Mouse (Mus musculus) cerebellum, postnatal 14 days (tissue): ENCODE data around the gene Umps.
A peak's percentile ranks its signal among the peaks of the same experiment; 100 is the strongest.

Experiments used
- DNase-seq, 2 experiments: peaks; one replicate each; pipeline ENCODE4 v3.0.0; 2021; ENCODE audit warnings: mixed read lengths in 2 of 2

Gene Umps

DNA sequence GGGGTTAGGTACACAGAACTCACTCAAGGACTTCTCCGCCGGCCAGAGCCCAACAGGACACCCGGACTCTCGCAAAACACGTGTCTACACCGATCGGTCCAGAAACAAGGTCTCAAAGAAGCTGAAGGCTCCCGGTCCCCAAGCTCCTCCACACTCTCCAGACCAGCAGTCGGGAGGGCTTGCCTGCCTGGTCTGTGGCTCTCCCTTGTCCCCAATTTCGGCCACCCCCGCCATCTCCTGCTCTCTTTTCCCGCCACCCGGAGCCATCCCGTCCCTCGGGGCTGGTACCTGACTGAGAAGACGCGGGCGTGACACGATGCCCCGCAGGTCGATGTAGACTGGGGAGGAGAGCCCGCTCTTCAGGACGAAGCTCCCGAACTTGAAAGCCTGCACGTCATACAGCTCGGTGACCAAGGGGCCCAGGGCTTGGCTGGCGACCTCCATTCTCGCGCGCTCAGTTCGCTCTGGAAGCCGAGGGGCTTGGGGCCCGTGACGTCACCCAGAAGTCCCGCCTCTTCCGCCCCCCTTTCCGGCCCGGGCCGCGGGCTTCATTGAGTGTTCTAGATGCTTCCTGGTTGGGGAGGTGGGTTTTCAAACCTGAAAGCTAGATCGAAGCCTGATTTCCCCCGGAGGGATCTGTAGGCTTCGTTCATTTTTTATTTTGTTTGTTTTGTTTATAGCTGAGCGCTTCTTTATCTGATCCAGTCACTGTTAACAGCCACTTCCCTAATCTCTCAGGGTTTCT, at the start of gene Umps:
Umps (minus strand) TSS at position 501 of the 745 bp plus-strand sequence.
- DNase-seq, result peak; percentile 89 to 92

DNA sequence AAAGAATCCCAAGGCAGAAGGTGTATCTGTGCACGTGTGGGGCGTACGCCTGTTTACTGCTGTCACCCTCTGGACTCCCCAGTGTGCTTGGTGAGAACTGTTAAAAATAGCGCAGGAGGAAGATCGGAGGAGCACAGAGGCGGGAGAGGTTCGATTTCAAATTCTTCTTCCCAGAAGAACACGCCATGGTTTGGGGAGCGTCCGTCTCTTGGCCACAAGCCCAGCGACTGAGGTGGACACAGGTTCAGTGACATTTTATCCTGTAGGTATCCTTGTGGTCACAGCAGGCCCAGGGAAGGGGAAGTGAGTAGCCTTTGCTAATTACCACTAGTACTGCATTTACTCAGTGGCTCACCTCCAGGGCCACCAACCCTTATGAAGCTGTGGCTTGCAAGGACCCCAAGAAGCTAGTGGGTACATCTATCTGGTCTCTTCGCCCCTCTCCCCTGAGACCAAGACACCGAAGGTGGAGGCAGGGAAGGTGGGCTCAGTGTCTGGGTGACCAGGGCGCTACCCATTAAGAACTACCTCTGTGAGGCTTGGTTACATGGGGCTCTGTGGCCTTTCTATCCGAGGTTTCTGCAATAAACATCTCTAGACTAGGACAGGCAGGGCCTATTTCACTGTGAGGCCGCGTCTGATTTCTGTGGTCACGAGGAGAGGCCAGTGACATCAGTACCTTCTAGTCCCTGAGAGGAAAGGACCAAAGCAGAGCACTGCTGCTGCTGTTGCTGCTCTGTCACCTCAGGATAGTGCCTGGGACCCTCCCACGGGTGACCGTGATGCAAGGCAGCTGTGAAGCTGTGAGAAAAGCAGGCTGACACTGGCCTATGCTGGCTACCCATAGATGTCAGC, 45.4 kb upstream of the Umps start:
- DNase-seq, result no peak

DNA sequence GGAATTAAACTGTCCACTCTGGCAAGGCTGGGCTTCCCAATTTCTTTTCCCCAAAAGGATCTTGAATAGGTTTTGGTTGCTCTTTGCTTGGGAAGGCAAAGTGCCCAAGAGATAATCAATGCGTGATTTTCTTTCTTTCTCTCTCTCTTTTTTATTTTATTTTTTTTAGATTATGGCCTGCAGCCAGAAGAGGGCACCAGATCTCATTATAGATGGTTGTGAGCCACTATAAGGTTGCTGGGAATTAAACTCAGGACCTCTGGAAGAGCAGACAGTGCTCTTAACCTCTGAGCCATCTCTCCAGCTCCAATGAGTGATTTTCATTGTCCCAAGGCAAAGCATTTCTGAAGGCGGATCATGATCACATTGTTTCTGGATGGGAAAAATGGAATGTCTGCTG, 42.7 kb upstream of the Umps start:
- DNase-seq, result no peak

DNA sequence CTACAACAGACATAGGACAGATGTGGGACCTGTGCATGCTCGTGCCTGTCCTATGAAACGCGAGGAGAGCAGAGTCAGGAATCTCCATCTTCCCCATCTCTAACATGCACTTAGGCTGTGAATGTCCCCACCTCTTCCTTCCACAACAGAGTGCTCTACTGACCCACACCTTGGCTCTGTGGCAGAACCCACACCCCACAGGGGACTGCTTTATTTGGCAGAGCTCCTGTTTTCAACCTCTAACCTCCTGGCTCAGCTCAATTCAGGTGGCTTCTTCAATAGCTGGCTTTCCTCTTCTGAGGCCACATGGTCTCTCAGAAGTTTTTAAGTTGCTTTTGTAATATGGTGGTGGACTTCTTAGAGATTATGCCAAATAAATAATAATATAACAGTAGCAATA, 39.1 kb upstream of the Umps start:
- DNase-seq, result peak in 1 of 2 experiments; percentile 60

DNA sequence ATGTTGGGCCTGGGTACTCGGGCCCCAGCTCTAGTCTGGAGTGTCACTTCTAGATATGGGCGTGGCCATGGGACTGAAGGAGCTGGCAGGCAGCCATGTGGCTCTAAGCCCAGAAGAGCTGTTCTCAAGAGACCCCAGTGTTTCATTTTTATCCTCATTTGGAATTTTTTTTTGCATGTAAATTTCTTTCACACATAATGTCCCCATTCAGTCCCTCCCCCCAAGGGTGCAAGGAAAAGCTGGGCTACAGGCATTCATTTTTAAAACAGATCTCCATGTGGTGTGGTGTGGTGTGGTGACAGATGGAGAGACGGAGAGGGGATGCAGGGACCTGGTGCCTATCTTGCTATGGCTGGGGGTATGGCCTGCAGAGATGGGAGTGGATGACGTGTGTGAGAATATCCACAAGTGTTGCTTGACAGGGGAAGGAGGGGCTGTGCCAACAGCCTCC, 37.3 kb upstream of the Umps start:
- DNase-seq, result peak; percentile 57 to 76

DNA sequence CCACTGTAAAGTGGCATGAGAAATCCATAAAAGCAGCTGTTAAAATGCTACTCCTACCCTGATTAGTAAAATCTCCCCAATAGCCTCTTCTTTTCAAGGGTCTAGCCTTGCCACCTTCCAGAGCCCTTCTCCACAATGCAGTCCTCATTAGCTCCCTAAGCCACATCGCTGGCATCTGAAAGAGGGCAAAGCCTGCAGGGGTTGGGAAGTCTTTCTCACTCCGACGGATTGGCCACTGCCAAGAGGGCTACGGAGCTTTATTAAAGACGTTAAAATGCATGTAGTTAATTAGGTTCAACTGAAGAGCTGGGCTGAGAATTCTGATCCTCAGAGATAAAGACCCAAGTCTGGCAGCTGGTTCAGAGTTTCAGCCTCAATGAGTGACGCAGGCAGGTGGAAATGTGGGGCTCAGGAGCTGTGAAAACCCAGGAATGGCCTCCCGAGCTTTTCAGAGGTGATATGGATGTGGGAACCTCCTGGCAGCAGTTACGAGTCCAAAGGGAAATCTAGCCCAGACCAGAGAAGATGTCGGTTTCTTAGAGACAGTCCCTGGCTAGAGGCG, 36.8 kb upstream of the Umps start:
- no peak for DNase-seq

DNA sequence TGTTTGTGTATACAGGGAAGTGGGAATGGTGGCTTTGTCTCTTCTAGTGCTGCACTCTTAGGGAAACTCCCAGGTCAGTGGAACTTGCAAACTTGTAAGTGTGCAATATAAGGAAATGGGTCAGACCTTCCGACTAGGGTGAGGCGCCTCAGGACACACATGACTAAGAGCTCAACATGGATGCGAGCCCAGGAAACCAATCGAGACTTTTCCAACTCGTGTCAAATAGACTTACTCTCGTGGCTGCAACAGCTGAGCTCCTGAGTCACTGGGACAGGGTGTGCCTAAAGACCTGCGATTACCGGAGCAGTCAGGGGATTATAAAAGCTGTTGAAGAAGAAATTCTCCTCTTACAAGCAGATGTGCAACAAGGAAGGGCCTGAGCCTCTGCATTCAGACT, 33.9 kb upstream of the Umps start:
- DNase-seq, result no peak

DNA sequence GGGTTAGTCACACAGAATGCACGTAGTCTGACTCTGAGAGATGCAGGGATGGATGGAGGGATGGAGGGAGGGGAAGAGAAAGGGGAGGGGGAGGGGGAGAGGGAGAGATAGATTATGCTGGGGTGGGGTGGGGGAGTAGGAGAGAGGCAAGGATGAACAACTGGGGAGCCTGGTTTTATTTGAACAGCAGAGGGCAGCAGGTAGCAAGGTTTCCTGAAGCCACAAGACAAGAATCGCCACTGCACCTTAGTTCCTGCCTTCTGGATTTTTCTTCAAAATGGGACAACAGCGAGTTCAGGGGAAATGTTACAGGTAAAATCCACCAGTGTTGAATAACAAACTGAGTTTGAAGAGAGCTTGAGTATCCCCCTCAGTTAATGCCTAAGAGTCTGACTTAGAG, 32.5 kb upstream of the Umps start:
- DNase-seq, result peak; percentile 79 to 83

DNA sequence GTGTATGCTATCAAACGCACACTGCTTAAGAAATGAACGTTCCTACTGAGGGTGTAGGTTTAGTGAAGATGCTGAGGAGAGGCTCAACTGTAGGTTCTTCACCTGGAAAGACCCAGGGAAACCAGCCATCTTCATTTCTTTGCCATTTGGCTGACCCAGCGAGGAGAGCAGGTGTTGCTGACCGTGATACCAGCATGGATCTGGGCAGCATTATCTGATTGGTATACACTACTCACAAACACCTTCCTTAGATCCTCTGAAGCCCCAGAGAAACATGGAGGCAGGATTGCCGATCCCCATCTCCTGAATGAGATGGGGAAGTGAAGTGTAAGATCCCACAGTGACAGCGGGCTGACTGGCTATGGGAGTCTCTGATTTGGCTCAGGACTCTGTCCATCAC, 31.2 kb upstream of the Umps start:
- peak; percentile 72 to 83 for DNase-seq

DNA sequence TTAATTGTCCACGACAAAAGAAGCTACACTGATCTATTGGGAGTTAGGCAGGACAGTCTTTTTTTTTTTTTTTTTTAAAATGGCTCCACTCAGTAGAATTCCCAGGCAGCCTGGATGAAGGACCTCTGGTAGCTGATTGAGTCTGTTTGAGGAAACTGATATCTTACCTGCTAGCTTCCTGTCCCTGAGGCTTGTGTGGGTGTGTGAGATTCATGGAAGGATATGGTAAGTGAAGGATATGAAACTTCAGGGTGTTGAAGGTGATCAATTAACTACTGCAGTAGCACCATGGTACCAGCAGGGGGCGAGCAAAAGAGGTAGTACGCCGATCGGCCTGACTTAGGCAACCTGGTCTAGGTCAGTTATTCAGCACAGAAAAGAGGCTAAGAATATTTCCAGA, 29.2 kb upstream of the Umps start:
- peak; percentile 70 to 82 for DNase-seq

DNA sequence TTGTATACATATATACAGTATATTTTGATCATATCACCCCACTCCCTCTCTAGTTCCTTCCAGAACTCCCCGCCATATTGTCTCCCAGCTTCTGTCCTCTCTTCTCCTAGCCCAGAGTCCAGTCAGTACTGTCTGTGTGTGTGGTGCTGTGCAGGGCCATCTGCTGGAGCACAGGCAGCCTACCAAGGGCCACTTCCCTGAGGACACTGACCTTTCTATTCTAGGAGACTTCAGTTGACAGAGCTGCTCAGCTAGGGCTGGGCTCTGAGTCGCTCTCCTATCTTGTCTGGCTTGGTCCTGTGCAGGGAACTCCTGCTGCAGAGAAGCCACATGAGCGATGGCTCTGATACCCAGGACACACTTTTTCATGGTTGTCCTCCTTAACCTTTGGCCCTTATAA, 28.7 kb upstream of the Umps start:
- DNase-seq, result peak in 1 of 2 experiments; percentile 28

DNA sequence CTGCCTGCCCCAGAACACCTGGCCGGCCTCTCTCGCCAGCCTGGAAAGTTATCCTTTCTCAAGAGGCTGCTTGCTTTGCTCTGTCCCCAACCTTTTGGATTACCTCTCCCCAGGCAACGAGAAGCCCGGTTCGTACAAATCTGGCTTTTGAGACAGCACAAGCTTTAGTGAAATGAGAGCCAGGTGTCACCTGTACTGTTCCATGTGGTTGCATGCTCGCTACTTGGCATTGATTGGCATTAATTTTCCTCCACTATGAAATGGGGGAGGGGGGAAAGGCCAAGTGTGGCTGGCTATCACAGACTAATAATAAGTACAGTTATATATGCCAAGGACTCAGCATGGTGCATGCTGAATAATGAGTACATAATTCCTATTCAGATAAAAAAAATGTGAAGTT, 27.5 kb upstream of the Umps start:
- peak; percentile 41 to 53 for DNase-seq

DNA sequence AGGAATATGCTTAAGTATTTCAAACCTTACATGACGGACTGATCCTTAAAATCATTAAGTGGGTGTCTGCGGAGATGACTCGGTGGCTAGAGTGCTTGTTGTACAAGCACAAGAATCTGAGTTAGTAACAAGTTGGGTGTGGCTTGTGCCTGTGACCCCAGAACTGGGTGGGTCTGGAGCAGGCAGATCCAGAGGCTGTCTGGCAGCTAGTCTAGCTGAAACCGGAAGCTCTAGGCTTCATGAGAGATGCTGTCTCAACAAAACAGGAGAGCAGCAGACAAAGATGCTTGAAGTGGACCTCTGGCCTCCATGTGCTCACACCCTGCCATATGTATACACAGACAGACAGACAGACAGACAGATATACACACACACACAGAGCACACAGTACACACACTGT, 23.9 kb upstream of the Umps start:
- no peak for DNase-seq

DNA sequence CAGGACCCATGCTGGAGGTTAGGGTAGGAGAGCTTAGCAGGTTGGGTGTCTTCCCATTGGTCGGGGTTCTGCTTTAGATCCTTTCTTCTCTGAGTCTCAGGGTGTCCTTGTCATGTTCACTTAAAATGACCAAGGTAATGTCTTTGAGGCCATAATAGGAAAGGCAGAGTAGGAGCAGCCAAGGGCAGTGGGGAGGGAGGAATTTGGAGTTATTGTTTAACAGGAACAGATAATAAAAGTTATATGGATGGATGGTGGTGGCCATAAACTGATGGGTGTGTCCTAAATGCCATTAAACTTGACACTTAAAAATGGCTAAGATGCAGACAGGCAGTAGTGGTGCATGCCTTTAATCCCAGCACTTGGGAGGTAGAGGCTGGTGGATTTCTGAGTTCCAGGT, 22.3 kb upstream of the Umps start:
- no peak for DNase-seq

DNA sequence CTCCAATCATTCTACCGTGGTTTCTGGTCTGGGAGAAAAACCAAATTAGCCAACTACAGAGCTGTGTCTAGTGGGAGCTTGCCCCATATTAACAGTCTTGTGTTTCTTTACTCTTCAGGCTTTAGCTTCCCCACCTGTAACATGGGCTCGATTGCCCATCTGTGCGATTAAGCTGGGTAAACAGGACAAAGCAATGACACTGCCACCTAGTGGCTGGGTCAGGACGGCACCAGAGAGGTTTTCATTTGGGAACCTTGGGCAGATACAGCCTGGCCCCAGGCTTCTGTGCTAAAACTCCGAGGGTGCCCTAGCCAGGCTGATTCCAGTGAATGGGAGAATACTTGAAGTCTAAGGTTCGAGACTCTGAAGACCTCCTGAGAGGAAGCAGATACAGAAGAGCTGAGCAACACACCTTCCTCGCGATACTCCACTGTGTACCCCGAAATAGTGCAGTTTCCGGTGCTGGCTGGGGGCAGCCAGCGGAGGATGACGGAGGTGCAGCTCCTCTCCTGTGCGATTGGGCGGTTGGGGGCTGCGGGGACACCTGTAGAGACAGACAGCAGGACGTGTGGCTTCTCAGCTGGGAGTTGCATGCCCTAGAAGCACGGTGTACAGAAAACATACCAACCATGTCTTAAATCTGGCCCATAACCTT, 21.6 kb upstream of the Umps start:
- peak; percentile 54 to 56 for DNase-seq

DNA sequence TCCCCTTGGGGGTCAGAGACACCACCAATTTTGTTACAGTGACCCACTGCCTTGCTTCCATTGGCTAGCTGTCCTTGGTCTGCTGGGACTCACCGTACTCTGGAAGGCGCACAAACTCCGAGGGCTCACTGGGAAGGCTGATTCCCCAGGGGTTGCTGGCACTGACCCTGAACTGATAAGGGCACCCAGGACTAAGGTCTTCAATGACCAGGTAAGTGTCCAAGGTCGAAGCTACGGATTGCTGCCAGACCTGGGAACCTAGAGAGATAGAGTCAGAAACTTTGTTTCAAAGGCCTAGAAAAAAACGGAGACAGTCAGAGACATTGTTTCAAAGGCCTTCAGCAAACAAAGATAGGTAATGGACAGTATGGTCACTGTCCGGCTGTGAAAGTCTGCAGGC, 20.2 kb upstream of the Umps start:
- DNase-seq, result no peak

DNA sequence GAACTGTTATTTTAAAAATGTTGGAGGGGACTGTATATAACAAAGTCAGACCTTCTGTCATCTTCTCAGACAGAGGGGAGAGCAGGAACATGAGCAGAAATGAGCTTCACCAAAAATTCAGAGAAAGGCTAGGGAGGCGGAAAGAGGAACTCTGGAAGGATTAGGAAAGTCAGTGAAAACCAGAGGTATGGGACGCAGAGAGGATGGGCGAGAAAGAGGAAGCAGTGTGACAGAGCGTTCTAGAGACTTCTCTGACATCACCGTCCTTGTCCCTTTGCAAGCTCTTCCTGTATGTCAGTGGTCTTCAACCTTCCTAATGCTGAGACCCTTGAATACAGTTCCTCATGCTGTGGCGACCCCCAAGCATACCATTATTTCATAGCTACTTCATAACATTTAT, 18.5 kb upstream of the Umps start:
- DNase-seq, result no peak

DNA sequence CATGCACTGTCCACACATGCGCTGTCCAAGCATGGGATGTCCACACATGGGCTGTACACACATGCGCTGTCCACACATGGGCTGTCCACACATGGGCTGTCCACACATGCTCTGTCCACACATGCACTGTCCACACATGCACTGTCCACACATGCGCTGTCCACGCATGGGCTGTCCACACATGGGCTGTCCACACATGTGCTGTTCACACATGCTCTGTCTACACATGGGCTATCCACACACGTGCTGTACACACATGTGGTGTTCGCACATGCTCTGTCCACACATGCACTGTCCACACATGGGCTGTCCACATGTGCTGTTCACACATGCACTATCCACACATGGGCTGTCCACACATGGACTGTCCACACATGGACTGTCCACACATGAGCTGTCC, 16.9 kb upstream of the Umps start:
- no peak for DNase-seq

DNA sequence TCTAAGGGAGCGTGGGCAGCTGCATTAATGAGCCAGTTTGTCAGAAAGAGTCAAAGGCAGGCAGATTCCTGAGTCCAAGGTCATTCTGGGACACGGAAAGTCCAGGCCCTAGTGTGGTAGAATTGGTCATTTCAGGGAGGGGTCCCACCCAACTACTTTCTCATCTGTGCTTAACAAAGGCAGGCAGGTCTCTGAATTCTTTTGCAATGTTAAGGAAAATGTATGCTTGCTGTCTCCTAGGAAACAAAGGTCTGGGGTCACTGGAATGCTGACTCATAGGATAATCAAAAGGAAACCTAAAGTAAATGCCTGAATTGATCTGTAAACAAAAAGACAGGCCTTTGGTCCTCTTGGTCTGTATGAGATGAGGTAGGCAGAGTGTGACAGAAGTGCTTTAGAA, 13.0 kb upstream of the Umps start:
- no peak for DNase-seq

DNA sequence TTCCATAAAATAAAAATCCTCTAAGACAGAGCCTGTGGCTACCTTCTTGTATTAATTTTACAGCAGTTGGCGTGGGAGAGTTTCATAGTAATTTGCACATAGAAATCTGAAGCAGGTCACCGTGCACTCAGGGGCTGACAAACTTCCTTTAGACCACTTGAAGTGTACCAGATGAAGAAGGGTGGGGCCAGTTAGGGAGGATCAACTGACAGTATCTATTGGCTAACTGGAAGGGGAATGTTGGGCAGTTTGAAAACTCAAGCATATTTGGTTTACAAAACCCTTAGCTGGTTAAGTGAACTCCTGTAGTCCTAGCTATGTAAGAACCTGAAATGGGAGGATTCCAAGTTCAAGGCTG, 424 bp upstream of the Umps start:
- DNase-seq, result peak in 1 of 2 experiments; percentile 34

DNA sequence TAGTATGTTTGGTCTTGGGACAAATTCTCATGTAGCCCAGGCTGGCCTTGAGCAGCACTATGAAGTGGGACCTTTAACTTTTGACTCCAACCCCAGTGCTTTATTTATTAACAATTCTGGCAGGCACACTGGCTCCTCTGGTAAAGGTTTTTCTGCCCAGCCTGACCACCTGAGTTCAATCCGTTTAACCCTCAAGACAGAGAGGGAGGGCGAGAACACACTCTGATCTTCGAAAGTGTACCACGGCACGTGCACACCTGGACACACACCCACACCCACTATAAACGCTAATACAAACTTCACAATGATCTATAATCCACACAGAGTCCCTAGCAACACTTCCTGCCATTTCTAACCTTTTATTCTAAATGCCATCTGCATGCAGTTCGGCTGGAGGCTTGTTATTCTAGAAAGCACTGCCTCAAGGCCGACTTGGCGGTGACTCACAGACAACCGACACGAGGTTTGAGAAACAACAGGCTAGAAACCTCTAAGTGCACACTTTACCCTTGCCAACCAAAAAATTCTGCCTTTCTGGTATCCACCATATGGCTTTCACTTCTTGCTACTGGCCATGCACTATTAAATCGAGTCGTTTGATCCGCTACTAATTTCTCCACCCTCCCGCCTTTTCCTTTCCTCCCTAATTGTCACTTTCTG, 830 bp downstream of the Umps start:
- DNase-seq, result no peak

DNA sequence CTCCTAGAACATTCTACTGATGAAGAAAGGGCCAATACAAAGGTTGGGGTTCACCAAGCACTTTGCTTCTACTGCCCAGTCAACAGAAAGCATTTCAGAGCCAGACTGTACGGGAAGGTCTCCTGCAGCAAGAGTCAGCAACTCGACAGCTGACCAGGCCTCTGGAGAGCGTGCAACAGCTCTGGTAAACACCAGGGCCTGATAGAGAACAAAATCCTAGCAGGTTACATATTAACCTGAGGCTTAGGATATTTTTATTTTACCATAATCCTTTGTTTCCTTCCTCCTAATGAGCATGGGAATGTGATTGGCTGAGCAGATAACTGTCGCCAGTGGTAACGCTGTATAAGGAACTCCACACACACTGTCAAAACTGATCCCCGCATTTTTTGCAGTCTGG, 3.3 kb downstream of the Umps start:
- DNase-seq, result no peak

DNA sequence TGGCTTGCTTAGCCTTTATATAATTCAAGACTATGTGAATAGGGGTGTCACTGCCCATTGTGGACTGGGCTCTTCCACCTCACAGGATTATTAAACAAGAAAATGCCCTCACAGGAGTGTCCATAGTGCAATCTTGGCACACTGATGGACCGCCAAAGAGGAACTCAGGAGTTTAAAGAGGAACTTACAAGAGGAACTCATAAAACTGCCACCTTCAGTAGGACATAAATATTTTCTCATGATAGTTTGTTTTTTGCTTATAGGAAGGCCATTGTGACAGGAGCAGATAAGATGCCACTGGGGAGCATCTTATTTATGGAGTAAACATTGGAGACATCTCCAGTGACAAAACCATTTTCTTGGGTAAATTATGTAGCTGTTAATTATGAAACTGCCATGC, 12.0 kb downstream of the Umps start:
- DNase-seq, result no peak
